Mouse (Mus musculus): ENCODE measurements around the gene Vmn2r89. TPM values are rescaled to one million over a fixed set of nuclear protein-coding genes. Genes with fewer than 3 reads are reported as not detected.

Gene Vmn2r89
- not detected for total RNA-seq (2023)

GRCm38 (mm10) chr14:51451557-51451956 lies at the start of gene Vmn2r89:
TSS of gene Vmn2r89 (plus strand) at chr14:51451857.

GRCm38 (mm10) chr14:51410520-51410919 lies 41.1 kb upstream of the Vmn2r89 start, which contains the start of gene Vmn2r88:
TSS of gene Vmn2r88 (plus strand) at chr14:51410820.

Other genes starting within 250 kb of the Vmn2r89 start
- gene Ear14, start 248.5 kb upstream of the Vmn2r89 start, total RNA-seq (2023) = not detected
- 10 to 100 TPM; 33.8 to 34.0 TPM for gene Rnase2a, start 195.7 kb upstream of the Vmn2r89 start, total RNA-seq (2023)
- gene Gm7247, start 90.1 kb upstream of the Vmn2r89 start, total RNA-seq (2023) = not detected
- not detected for gene Vmn2r88, start 41.0 kb upstream of the Vmn2r89 start, total RNA-seq (2023)
- not detected for gene Gm5622, start 100.9 kb downstream of the Vmn2r89 start, total RNA-seq (2023)
- gene Gm17175, start 122.2 kb downstream of the Vmn2r89 start, total RNA-seq (2023) = not detected
- gene Gm17174, start 140.3 kb downstream of the Vmn2r89 start, total RNA-seq (2023) = not detected
- gene Gm17078, start 159.5 kb downstream of the Vmn2r89 start, total RNA-seq (2023) = not detected
- gene Gm4181, start 183.8 kb downstream of the Vmn2r89 start, total RNA-seq (2023) = not detected
- not detected for gene Gm17079, start 243.6 kb downstream of the Vmn2r89 start, total RNA-seq (2023)

Data from monocyte, adult 59 days (primary cell).